9 mouse cellular contexts compared by ENCODE assay signal in genomic region chr14:76244338-76245062, GRCm38 (mm10).
DNase-seq lines count a peak whose midpoint lies in the region; ATAC-seq lines count a peak whose summit lies in the region.
"Had no signal": no experiment of that assay in that cellular context is flagged by ENCODE, and none has a peak within 500 bp of the region (broad histone marks: within the 10 kb centered on the region; RNA-seq: fewer than 3 reads in every experiment).

No protein-coding gene starts in this region.

- no peak overlapping the region for H3K4me3 ChIP-seq in heart, embryonic 11.5 days (ENCODE audit: low read depth, low read length)
- H3K4me3 ChIP-seq in intestine, embryonic 16.5 days (ENCODE audit: low read length) = no peak overlapping the region
- 0 out of 2 replicates have a peak overlapping the region, but pooled peaks have one; percentile 1 for H3K4me3 ChIP-seq in neural tube, embryonic 12.5 days

- WGBS in heart, embryonic 11.5 days (ENCODE audit: insufficient replicate concordance) = 25% methylated on average over 18 of the region's 18 CpGs
- WGBS in intestine, embryonic 16.5 days = 48% methylated on average over 18 of the region's 18 CpGs
- 25% methylated on average over 18 of the region's 18 CpGs for WGBS in neural tube, embryonic 12.5 days

- H3K27ac ChIP-seq in heart, embryonic 11.5 days (ENCODE audit: low read depth, low read length) = 0 out of 2 replicates have a peak overlapping the region, but pooled peaks have one; percentile 6
- 0 out of 2 replicates have a peak overlapping the region, but pooled peaks have one; percentile 13 for H3K27ac ChIP-seq in intestine, embryonic 16.5 days (ENCODE audit: low read length)
- peak overlapping the region; percentile 42; the same call in 1 of the 2 replicates for H3K27ac ChIP-seq in neural tube, embryonic 12.5 days

- H3K36me3 ChIP-seq in heart, embryonic 11.5 days (ENCODE audit: control insufficient read depth, insufficient read depth, low read length) = no peaks in the 10 kb centered on the region
- H3K36me3 ChIP-seq in intestine, embryonic 16.5 days (ENCODE audit: control insufficient read depth, insufficient read depth, low read length) = no peaks in the 10 kb centered on the region
- H3K36me3 ChIP-seq in neural tube, embryonic 12.5 days = no peaks in the 10 kb centered on the region

- H3K27me3 ChIP-seq in heart, embryonic 11.5 days (ENCODE audit: control insufficient read depth, insufficient read depth, low read length) = no peaks in the 10 kb centered on the region
- H3K27me3 ChIP-seq in intestine, embryonic 16.5 days (replicated peaks; ENCODE audit: control insufficient read depth, insufficient read depth, low read length) = no peaks in the 10 kb centered on the region
- no peaks in the 10 kb centered on the region for H3K27me3 ChIP-seq in neural tube, embryonic 12.5 days (replicated peaks)

- peak overlapping the region; percentile 24; the same call in 1 of the 2 replicates for H3K9ac ChIP-seq in heart, embryonic 11.5 days (ENCODE audit: low read depth, low read length)
- H3K9ac ChIP-seq in intestine, embryonic 16.5 days (ENCODE audit: low read depth, low read length) = no peak overlapping the region
- peak overlapping the region; percentile 42; the same call in 1 of the 2 replicates for H3K9ac ChIP-seq in neural tube, embryonic 12.5 days

- peak overlapping the region; percentile 23; the same call in 1 of the 2 replicates for H3K4me2 ChIP-seq in heart, embryonic 11.5 days
- H3K4me2 ChIP-seq in intestine, embryonic 16.5 days (ENCODE audit: low read depth, low read length) = no peak overlapping the region
- peak overlapping the region; percentile 38 for H3K4me2 ChIP-seq in neural tube, embryonic 12.5 days (replicated peaks)

- no peaks in the 10 kb centered on the region for H3K9me3 ChIP-seq in heart, embryonic 11.5 days (replicated peaks; ENCODE audit: control insufficient read depth, low read length)
- H3K9me3 ChIP-seq in intestine, embryonic 16.5 days (ENCODE audit: control insufficient read depth, low read length) = no peaks in the 10 kb centered on the region
- no peaks in the 10 kb centered on the region for H3K9me3 ChIP-seq in neural tube, embryonic 12.5 days

- H3K4me1 ChIP-seq in heart, embryonic 11.5 days (ENCODE audit: control insufficient read depth, insufficient read depth, low read length) = no peaks in the 10 kb centered on the region
- peaks cover 5% of the 10 kb centered on the region; the same call in 1 of the 2 replicates for H3K4me1 ChIP-seq in intestine, embryonic 16.5 days (ENCODE audit: control insufficient read depth, insufficient read depth, low read length)
- H3K4me1 ChIP-seq in neural tube, embryonic 12.5 days = peaks cover 17% of the 10 kb centered on the region

- intact Hi-C loops in heart, postnatal 36 days (cut with DNase I) = loop anchor here (5.0 kb wide), 1 partner anchor 173 kb away; no protein-coding TSS in a partner anchor

- ATAC-seq in heart, embryonic 11.5 days (replicated peaks; ENCODE audit: insufficient number of reproducible peaks, low FRiP score, low TSS enrichment) = no peak
- ATAC-seq in intestine, embryonic 16.5 days = peak; percentile 55; the same call in 1 of the 2 replicates
- peak; percentile 86 for ATAC-seq in neural tube, embryonic 12.5 days (ENCODE audit: low FRiP score, low read depth)

- DNase-seq in heart, postnatal 36 days = no peak
- peak; percentile 59 for DNase-seq in embryo, embryonic 11 days
- DNase-seq in layer of hippocampus, adult 8-10 months (ENCODE audit: low spot score in 2 of 2) = no peak
- no peak for DNase-seq in T-cell, adult 2 months (ENCODE audit: low spot score)
- DNase-seq in layer of hippocampus, adult 9-10 months (ENCODE audit: low spot score) = no peak
- DNase-seq: heart, postnatal 14 days had no signal
